Mouse (Mus musculus) Muller cell, postnatal 12 days (primary cell): ENCODE data around the gene Olfr790.

Source experiments
- DNase-seq: peaks from one replicate; pipeline ENCODE4 v3.0.0-alpha.2; 2015; ENCODE audit errors: inconsistent ontology term

Olfr790 gene

GRCm38 (mm10) chr10:129498192-129498591, at the start of gene Olfr790:
Gene Olfr790 (plus strand): TSS chr10:129498492.
- DNase-seq = no peak

GRCm38 (mm10) chr10:129461562-129461961, 36.7 kb upstream of the Olfr790 start, which contains the start of gene Olfr787:
Gene Olfr787 (plus strand): TSS chr10:129461862.
- no peak for DNase-seq

GRCm38 (mm10) chr10:129470698-129471097, 27.6 kb upstream of the Olfr790 start, which contains the start of gene Olfr788:
Gene Olfr788 (plus strand): TSS chr10:129470998.
- no peak for DNase-seq

GRCm38 (mm10) chr10:129473256-129473655, 25.0 kb upstream of the Olfr790 start:
- DNase-seq = no peak

GRCm38 (mm10) chr10:129473723-129474122, 24.6 kb upstream of the Olfr790 start:
- DNase-seq = no peak

- DNase-seq = no peak
Measured at GRCm38 (mm10) chr10:129484452-129484851, 13.8 kb upstream of the Olfr790 start, which contains the start of gene Olfr789. Gene Olfr789 (plus strand): TSS chr10:129484752.

- no peak for DNase-seq
Measured at GRCm38 (mm10) chr10:129490101-129490500, 8.2 kb upstream of the Olfr790 start.

- no peak for DNase-seq
Measured at GRCm38 (mm10) chr10:129521492-129521891, 23.2 kb downstream of the Olfr790 start, which contains the start of gene Olfr791. Gene Olfr791 (plus strand): TSS chr10:129521792.

GRCm38 (mm10) chr10:129538862-129539261, 40.6 kb downstream of the Olfr790 start, which contains the start of gene Olfr792:
Gene Olfr792 (plus strand): TSS chr10:129539162.
- no peak for DNase-seq

GRCm38 (mm10) chr10:129549354-129549753, 51.1 kb downstream of the Olfr790 start:
- DNase-seq = no peak
